ENCODE assay signal across 8 mouse cellular contexts in the genomic region with DNA sequence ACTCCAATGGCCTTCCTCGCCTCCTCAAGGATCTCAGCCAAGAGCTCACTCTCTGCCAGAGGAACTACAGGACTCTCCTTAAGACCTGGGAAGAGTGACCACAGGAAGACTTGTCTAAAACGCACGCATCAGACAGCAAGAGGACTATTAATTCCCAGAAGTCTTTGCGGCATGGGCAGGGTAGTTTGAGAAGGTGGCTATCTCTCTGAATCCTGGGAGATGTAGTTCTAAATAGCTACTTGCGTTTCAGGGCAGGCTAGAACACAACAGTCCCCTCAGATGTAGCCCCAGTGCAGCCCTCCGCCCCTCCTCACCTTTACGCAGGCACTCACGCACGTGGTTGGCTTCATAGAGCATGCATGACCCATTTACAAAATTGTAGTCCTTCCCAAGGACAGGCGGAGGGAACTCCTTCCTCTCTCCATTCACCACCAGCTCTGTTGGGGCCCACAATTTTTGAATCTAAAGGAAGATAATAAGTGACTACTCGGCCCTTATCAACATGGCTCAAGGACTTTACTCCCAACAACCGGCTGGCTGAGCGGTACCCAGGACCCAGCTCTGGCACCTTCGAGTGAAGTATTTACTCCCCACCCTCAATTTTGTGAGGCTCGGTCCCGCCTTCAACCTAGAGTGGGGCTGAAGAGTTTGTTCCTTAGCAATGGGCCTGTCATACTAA. TPM values are rescaled to one million over a fixed set of nuclear protein-coding genes. Genes with fewer than 3 reads are reported as not detected.
A peak's percentile ranks its signal among the peaks of the same experiment; 100 is the strongest.
DNase-seq lines count a peak whose midpoint lies in the region; ATAC-seq and TF ChIP-seq lines count a peak whose summit lies in the region.

No protein-coding gene starts in this region.

- no peak overlapping the region for H3K9ac ChIP-seq in forebrain, postnatal 0 days
- H3K9ac ChIP-seq in limb, embryonic 13.5 days: peak overlapping the region; percentile 48
- no peak overlapping the region for H3K9ac ChIP-seq in neural tube, embryonic 15.5 days (replicated peaks)

- no peak overlapping the region for H3K4me3 ChIP-seq in forebrain, postnatal 0 days (ENCODE audit: low read depth, low read length)
- peak overlapping the region; percentile 24 for H3K4me3 ChIP-seq in limb, embryonic 13.5 days
- H3K4me3 ChIP-seq in neural tube, embryonic 15.5 days (replicated peaks): peak overlapping the region; percentile 9

- no peak for DNase-seq in cerebellum, adult 9-11 months
- DNase-seq in 3T3-L1 (ENCODE audit: low read depth, low spot score): peak; percentile 39
- no peak for DNase-seq in forebrain, postnatal 0 days
- DNase-seq in thymus, adult 18-20 months: no peak
- DNase-seq in left cerebral cortex, postnatal 4 days: no peak

- no peaks in the 10 kb centered on the region for H3K4me1 ChIP-seq in forebrain, postnatal 0 days (ENCODE audit: insufficient read depth)
- 0 out of 2 replicates have a peak, but pooled peaks cover 3% of the 10 kb centered on the region for H3K4me1 ChIP-seq in limb, embryonic 13.5 days
- 0 out of 2 replicates have a peak, but pooled peaks cover 2% of the 10 kb centered on the region for H3K4me1 ChIP-seq in neural tube, embryonic 15.5 days

- no peaks in the 10 kb centered on the region for H3K36me3 ChIP-seq in forebrain, postnatal 0 days (ENCODE audit: insufficient read depth)
- H3K36me3 ChIP-seq in limb, embryonic 13.5 days: no peaks in the 10 kb centered on the region
- no peaks in the 10 kb centered on the region for H3K36me3 ChIP-seq in neural tube, embryonic 15.5 days

- no peaks in the 10 kb centered on the region for H3K27me3 ChIP-seq in forebrain, postnatal 0 days (ENCODE audit: insufficient read depth, low read length)
- no peaks in the 10 kb centered on the region for H3K27me3 ChIP-seq in limb, embryonic 13.5 days
- H3K27me3 ChIP-seq in neural tube, embryonic 15.5 days (replicated peaks): no peaks in the 10 kb centered on the region

- ATAC-seq in cerebellum, adult (ENCODE audit: insufficient number of reproducible peaks, low FRiP score, low TSS enrichment): peak; percentile 56; the same call in 1 of the 2 replicates
- ATAC-seq in forebrain, postnatal 0 days: no peak
- no peak for ATAC-seq in limb, embryonic 13.5 days (ENCODE audit: low FRiP score, low read depth)
- no peak for ATAC-seq in neural tube, embryonic 15.5 days (ENCODE audit: low FRiP score)

- TF ChIP-seq CTCF in forebrain, postnatal 0 days (IDR thresholded peaks at IDR 0.05; ENCODE audit: low read depth): no peak

- no peaks in the 10 kb centered on the region for H3K9me3 ChIP-seq in forebrain, postnatal 0 days (ENCODE audit: low read length)
- H3K9me3 ChIP-seq in limb, embryonic 13.5 days: no peaks in the 10 kb centered on the region
- H3K9me3 ChIP-seq in neural tube, embryonic 15.5 days (replicated peaks): no peaks in the 10 kb centered on the region

- no peak overlapping the region for H3K27ac ChIP-seq in forebrain, postnatal 0 days (ENCODE audit: low read depth, low read length)
- H3K27ac ChIP-seq in limb, embryonic 13.5 days: no peak overlapping the region
- no peak overlapping the region for H3K27ac ChIP-seq in neural tube, embryonic 15.5 days (replicated peaks)

- 71% methylated on average over 16 of the region's 16 CpGs for WGBS in forebrain, postnatal 0 days
- WGBS in limb, embryonic 13.5 days: 64% methylated on average over 16 of the region's 16 CpGs
- 75% methylated on average over 16 of the region's 16 CpGs for WGBS in neural tube, embryonic 15.5 days

- intact Hi-C loops in left cerebral cortex, postnatal 4 days (cut with DNase I): loop anchor here (5.0 kb wide), 1 partner anchor 87 kb away; no protein-coding TSS in a partner anchor

- H3K4me2 ChIP-seq in forebrain, postnatal 0 days (ENCODE audit: low read depth): peak overlapping the region; percentile 22; the same call in 1 of the 2 replicates
- H3K4me2 ChIP-seq in limb, embryonic 13.5 days (replicated peaks): peak overlapping the region; percentile 51
- peak overlapping the region; percentile 30 for H3K4me2 ChIP-seq in neural tube, embryonic 15.5 days

RNA-seq across cellular contexts. Expression of a gene that starts 6.2 kb away (rescaled TPM):
- 0.19 and 0.46 TPM in 2 replicates for total RNA-seq in forebrain, postnatal 0 days (2014; rRNA removed)
- 0.07 and 0.25 TPM in 2 replicates for polyA plus RNA-seq in forebrain, postnatal 0 days (2015; fragmentation: Nextera tagmentation; extraction: Ambion mirVana)
- 1.0 and 1.2 TPM in 2 replicates for polyA plus RNA-seq in limb, embryonic 13.5 days (2015; fragmentation: Nextera tagmentation; extraction: Ambion mirVana)
- 0.15 and 0.59 TPM in 2 replicates for polyA plus RNA-seq in neural tube, embryonic 15.5 days (2015; fragmentation: Nextera tagmentation; extraction: Ambion mirVana)
- total RNA-seq in left cerebral cortex, postnatal 4 days (2021): under 1 TPM; 0.22 to 0.24 TPM

RNA-seq across cellular contexts. Expression of a gene that starts 8.7 kb away (rescaled TPM):
- total RNA-seq in forebrain, postnatal 0 days (2014; rRNA removed): 120 and 127 TPM in 2 replicates
- polyA plus RNA-seq in forebrain, postnatal 0 days (2015; fragmentation: Nextera tagmentation; extraction: Ambion mirVana): 276 and 297 TPM in 2 replicates
- polyA plus RNA-seq in limb, embryonic 13.5 days (2015; fragmentation: Nextera tagmentation; extraction: Ambion mirVana): 167 and 170 TPM in 2 replicates
- 224 and 236 TPM in 2 replicates for polyA plus RNA-seq in neural tube, embryonic 15.5 days (2015; fragmentation: Nextera tagmentation; extraction: Ambion mirVana)
- total RNA-seq in left cerebral cortex, postnatal 4 days (2021): 100 to 1,000 TPM; 116 to 119 TPM

RNA-seq across cellular contexts. Expression of a gene that starts 11.2 kb away (rescaled TPM):
- total RNA-seq in forebrain, postnatal 0 days (2014; rRNA removed): not detected in 2 replicates
- polyA plus RNA-seq in forebrain, postnatal 0 days (2015; fragmentation: Nextera tagmentation; extraction: Ambion mirVana): not detected in 2 replicates
- polyA plus RNA-seq in limb, embryonic 13.5 days (2015; fragmentation: Nextera tagmentation; extraction: Ambion mirVana): not detected in 2 replicates
- polyA plus RNA-seq in neural tube, embryonic 15.5 days (2015; fragmentation: Nextera tagmentation; extraction: Ambion mirVana): not detected in 2 replicates
- total RNA-seq in left cerebral cortex, postnatal 4 days (2021): not detected

RNA-seq across cellular contexts. Expression of a gene that starts 13.2 kb away (rescaled TPM):
- 3.5 and 4.9 TPM in 2 replicates for total RNA-seq in forebrain, postnatal 0 days (2014; rRNA removed)
- polyA plus RNA-seq in forebrain, postnatal 0 days (2015; fragmentation: Nextera tagmentation; extraction: Ambion mirVana): 1.9 and 3.6 TPM in 2 replicates
- 2.9 and 4.0 TPM in 2 replicates for polyA plus RNA-seq in limb, embryonic 13.5 days (2015; fragmentation: Nextera tagmentation; extraction: Ambion mirVana)
- polyA plus RNA-seq in neural tube, embryonic 15.5 days (2015; fragmentation: Nextera tagmentation; extraction: Ambion mirVana): 4.2 and 4.8 TPM in 2 replicates
- total RNA-seq in left cerebral cortex, postnatal 4 days (2021): 1 to 10 TPM; 2.6 to 3.2 TPM

RNA-seq across cellular contexts. Expression of a gene that starts 15.7 kb away (rescaled TPM):
- total RNA-seq in forebrain, postnatal 0 days (2014; rRNA removed): 2,541 and 3,015 TPM in 2 replicates
- polyA plus RNA-seq in forebrain, postnatal 0 days (2015; fragmentation: Nextera tagmentation; extraction: Ambion mirVana): 5,542 and 6,210 TPM in 2 replicates
- polyA plus RNA-seq in limb, embryonic 13.5 days (2015; fragmentation: Nextera tagmentation; extraction: Ambion mirVana): 5,430 and 5,479 TPM in 2 replicates
- polyA plus RNA-seq in neural tube, embryonic 15.5 days (2015; fragmentation: Nextera tagmentation; extraction: Ambion mirVana): 4,883 and 5,335 TPM in 2 replicates
- 100 to 1,000 TPM; 708 to 725 TPM for total RNA-seq in left cerebral cortex, postnatal 4 days (2021)
